Mouse (Mus musculus): ENCODE results near the gene Frrs1.

GRCm38 (mm10) chr3:116836681-116837475, 22.4 kb upstream of the Frrs1 start:
- TF ChIP-seq CTCF (IDR thresholded peaks at IDR 0.05; ENCODE audit: low read depth, low read length) (no peak), POLR2A (IDR thresholded peaks at IDR 0.05; ENCODE audit: borderline replicate concordance, low read depth, low read length) (no peak)
